Mouse (Mus musculus): ENCODE results near the gene Nfkbib.

The Nfkbib gene

GRCm38 (mm10) chr7:28799994-28800393, 32.7 kb upstream of the Nfkbib start:
- DNase-seq (ENCODE audit: low read depth, low spot score): no peak

DNA sequence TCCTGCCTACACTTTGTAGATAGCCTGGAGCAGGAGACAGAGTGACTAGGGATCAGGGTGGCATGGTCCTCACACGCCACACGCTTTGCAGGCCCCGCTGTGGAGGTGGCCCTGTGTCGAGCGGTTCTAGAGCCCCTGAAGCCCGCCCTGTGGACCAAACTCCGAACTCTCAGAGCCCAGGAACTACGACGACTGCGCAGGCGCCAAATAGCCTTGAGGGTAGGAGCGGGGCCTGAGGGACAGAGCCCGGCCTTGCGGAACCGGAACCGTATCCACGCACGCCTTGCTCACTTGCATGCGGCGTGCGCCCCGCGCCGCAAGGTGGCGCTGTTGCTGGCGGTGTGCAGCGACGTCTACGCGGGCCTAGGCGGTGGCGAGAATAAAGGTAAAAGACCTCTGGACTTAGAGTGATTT, 29.3 kb upstream of the Nfkbib start:
- DNase-seq (ENCODE audit: low read depth, low spot score): peak; percentile 93

DNA sequence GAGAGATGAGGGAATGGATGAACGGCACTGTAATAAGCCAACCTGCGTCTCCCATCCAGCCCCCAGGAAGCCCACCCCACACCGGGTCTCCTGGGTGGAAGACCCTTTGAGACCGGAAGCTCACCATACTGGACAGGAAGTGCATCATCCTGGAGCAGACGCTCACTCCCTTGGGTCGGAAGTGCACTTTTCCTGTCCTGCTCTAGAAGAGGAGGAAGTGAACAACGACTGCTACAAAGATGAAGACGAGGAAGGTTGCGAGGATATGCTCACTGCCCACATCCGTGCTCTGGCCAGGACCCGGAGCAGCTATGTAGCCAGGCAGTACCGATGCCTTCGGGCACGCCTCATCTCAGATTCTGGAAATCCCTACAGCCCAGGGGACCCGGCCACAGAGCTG, 28.5 kb upstream of the Nfkbib start:
- peak; percentile 87 for DNase-seq (ENCODE audit: low read depth, low spot score)

GRCm38 (mm10) chr7:28794496-28794895, 27.2 kb upstream of the Nfkbib start:
- DNase-seq (ENCODE audit: low read depth, low spot score): no peak

DNA sequence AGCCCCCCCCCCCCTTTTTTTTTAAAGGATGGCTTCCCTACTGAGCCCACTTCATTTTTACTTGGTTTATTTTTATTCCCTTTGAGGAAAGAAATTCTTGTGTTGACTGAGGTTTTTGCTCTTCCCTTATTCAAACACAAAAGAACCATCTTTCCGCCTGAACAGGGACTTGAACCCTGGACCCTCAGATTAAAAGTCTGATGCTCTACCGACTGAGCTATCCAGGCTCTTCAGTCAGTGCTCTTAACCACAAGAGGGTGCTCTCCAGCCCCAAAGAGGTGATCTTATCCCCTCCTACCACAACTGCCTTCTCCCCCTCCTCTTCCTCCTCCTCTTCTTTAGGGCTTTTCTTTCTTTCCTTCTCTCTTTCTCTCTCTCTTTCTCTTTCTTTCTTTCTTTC, 26.5 kb upstream of the Nfkbib start:
- peak; percentile 73 for DNase-seq (ENCODE audit: low read depth, low spot score)

- DNase-seq (ENCODE audit: low read depth, low spot score): peak; percentile 32
These were observed 25.3 kb upstream of the Nfkbib start for GRCm38 (mm10) chr7:28792391-28793185.

GRCm38 (mm10) chr7:28791706-28792105, 24.4 kb upstream of the Nfkbib start:
- no peak for DNase-seq (ENCODE audit: low read depth, low spot score)

DNA sequence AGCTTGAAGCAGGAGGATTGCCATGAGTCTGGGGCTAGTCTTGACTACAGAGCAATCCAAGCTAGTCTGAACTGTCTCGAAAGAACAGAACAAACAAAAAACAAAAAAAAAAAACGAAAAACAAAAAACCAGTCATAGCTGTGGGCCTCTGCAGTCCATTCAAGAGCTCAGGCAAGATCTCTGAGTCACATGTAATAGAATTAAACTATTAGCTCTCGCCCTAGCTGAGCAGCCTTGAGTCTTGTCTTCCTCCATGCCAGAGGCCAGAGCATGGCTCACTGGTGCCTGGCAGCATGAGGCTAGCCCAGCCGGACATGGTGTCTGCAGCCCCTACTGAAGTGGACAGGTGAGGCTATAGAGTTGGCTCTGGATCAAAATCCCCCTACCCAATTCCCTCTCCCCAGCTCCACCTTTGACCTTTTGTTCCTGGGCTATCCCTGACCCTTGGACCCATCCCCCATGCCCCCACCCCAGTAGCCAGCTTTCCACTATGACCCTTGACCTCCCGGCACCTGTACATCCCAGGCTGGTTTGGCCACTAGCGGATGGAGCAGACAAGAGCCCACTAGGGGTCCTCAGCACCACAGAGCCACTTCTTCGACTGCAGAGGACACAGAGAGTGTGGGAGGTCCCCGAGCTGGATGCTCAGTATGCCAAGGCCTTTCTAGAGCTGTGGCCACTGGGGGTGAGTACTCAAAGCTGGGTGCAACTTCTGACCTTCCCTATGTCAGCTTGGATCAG, 22.9 kb upstream of the Nfkbib start:
- no peak for DNase-seq (ENCODE audit: low read depth, low spot score)

DNA sequence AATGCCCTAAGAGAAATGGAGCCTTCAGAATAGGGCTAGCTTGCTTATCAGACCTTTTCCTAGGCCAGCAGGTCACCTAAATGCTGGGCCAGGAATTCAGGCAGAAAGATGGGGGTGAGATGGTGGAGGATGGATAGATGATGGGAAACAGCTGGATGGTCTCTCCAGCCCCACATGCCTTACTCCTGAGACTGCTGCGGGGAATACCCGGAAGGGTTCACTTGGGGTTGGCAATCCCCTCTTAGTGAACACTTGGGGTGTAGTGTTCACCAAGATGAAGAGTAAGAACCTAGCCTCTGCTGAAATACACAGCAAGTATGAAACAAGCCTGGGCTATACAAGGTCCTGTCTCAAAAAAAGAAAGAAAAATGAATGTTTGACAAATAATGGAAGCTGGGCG, 21.9 kb upstream of the Nfkbib start:
- DNase-seq (ENCODE audit: low read depth, low spot score): no peak

GRCm38 (mm10) chr7:28788307-28789195, 21.2 kb upstream of the Nfkbib start, which contains the start of gene Rinl:
Gene Rinl (plus strand): TSS chr7:28788969.
- DNase-seq (ENCODE audit: low read depth, low spot score): peak; percentile 96

DNA sequence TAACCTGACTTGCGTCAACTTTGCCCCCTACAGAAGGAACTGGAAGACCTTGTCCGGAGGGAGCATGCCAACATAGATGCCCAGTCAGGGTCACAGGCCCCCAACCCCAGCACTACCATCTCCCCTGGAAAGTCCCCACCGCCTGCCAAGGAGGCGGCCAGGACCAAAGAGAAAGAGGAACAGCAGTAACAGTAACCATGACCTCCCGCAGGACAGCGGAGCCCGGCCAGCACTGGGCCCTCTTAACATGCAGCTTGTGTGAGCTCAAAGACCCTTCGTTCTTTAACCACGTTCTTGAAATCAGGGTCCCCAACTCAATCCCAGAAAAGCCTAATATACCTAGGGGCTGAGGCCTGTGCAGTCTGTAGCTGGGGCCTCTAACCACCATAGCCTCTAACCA, 20.6 kb upstream of the Nfkbib start:
- peak; percentile 53 for DNase-seq (ENCODE audit: low read depth, low spot score)

DNA sequence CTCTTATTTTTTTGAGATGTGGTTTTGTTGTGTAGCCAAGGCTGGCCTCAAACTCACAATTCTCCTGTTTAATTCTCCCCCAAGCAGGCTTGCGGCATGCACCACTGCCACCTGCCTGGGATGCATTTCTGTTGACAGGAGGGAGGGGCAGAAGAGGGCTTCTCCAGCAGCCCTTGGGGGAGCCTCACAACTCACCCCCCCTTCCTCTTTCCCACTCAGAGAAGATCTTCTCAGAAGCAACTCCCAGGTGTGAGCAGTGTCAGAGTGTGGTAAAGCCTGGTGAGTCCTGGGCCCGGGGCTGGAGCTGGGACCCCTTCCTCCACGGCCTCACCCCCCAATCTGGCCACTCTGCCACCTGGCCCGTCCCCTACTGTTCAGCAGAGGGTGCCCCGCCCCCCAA, 17.8 kb upstream of the Nfkbib start:
- DNase-seq (ENCODE audit: low read depth, low spot score): no peak

DNA sequence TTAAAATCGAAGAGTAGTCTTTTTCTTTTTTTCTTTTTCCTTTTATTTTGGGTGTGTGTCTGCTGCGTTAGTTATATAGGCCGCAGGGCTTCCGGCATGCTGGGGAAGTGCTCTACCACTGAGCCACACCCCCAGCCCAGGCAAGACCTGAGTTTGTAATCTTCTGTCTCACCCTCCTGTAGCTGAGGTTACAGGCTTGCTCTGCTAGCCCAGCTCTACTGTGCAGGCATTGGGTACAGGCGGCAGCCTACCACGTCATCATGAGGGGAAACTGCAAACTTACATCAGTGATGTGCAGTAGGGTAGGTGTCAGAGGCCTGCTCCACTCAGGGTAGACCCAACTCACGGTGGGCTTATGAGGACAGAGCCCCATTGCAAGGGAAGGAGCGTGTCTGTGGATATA, 13.9 kb upstream of the Nfkbib start:
- no peak for DNase-seq (ENCODE audit: low read depth, low spot score)

DNA sequence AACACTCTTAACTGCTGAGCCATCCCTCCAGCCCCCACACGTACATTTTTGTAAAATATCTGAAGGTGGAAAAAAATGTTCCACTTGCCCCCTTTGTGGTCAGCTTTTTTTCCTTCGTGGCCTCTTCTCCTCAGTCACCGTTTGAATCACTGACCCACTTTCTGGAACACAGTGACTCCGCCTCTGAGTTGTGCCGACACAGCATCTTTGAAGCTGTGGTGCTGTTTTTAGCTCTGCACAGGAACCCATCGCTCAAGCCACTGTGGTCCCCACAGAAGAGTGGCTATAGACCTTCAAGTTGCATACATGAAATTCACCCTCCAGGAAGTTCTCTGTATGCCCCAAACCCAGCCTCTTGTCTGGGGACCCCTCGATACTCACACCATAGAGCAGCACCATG, 13.5 kb upstream of the Nfkbib start:
- DNase-seq (ENCODE audit: low read depth, low spot score): no peak

GRCm38 (mm10) chr7:28780067-28780658, 12.9 kb upstream of the Nfkbib start:
- DNase-seq (ENCODE audit: low read depth, low spot score): peak; percentile 87

DNA sequence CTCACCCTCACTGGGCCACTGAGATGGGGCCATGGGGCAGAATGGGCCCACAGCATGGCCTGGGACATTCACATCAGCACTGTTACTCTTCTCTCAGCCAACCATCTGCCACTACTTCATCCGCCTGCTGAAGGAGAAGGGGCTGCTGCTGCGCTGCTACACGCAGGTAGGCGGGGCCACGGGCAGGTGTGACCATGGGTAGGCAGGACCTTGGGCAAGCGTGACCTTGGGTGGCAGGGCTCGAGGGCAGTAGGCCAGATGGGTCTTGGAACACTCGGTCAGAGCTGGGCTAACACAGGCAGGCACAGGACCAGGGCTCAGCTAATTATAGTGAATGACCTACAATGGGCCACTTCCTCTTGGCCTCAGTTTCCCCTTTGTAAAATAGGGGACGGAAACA, 11.5 kb upstream of the Nfkbib start:
- no peak for DNase-seq (ENCODE audit: low read depth, low spot score)

DNA sequence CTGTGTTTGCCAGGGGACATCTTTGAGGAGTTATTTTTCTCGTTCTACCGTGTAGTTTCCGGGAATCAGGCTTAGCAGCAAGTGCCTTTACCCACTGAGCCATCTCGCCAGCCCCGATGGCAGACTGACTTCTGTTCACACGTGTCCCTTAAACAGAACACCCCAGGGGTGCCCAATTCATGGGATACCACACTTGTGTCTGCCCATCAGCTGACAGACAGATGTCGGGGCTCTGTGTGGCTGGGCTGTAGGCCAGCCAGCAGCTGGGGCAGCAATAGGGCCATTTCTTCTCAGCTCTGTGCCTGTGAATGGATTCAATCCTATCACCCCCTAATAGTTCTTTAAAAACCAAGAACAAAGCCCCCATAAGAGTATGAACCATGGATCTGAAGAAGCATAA, 7.8 kb upstream of the Nfkbib start:
- DNase-seq (ENCODE audit: low read depth, low spot score): no peak

GRCm38 (mm10) chr7:28774164-28774563, 6.9 kb upstream of the Nfkbib start:
- no peak for DNase-seq (ENCODE audit: low read depth, low spot score)

DNA sequence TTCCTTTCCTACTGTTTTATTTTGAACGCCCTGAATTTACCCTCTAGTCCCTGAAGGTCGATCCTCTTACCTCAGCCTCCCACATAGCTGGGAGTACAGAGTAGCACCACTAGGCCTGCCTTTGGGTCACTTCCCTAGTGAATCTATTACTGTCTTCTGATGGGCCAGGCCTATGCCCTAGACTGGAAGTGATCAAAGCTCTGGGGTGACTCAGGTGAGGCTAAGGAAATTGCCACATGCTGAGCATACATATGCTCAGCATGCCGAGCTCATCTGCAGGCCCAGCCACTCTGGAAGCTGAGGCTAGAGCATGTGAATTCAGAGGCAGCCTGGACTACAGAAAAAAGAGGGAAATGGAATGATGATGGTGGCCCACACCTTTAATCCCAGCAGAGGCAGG, 5.9 kb upstream of the Nfkbib start:
- no peak for DNase-seq (ENCODE audit: low read depth, low spot score)

DNA sequence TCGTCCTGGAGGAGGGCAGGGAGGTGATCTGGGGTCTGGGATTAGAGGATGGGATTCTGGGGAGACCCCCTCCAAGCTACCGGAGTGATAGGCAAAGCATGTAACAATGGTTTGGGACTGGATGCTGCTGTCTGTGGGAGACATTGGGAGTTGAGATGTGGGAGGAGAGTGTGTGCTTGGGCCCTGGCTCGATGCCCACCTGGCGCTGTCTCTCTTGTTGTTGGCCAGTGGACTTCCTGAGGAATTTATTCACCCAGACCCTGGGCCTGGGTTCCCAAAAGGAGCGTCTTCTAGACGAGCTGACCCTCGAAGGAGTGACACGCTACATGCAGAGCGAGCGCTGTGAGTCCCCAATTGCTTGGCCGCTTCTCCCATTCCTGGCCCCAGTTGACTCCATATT, 4.6 kb upstream of the Nfkbib start:
- DNase-seq (ENCODE audit: low read depth, low spot score): no peak

GRCm38 (mm10) chr7:28770309-28770708, 3.0 kb upstream of the Nfkbib start:
- no peak for DNase-seq (ENCODE audit: low read depth, low spot score)

Measured in A20 (cell line).